Mouse (Mus musculus): ENCODE results near the gene Nhs. TPM values are rescaled to one million over a fixed set of nuclear protein-coding genes. Genes with fewer than 3 reads are reported as not detected.

The Nhs gene
- total and polyA plus RNA-seq, 3 experiments: 0.16 to 0.55 (median 0.37) TPM

- Histone ChIP-seq H3K27me3 (ENCODE audit: control insufficient read depth, insufficient read depth, low read length) (no peaks in the 10 kb centered on the region), H3K9ac (ENCODE audit: low read depth, low read length) (no peak overlapping the region), H3K27ac (no peak overlapping the region), H3K4me1 (ENCODE audit: control insufficient read depth, insufficient read depth, low read length) (no peaks in the 10 kb centered on the region), H3K4me3 (no peak overlapping the region), H3K79me2 (replicated peaks; ENCODE audit: control insufficient read depth, insufficient read depth, low read length) (no peaks in the 10 kb centered on the region), H3K36me3 (ENCODE audit: control insufficient read depth, insufficient read depth, low read length) (no peaks in the 10 kb centered on the region)
- no peak for DNase-seq
- WGBS: 64% methylated on average over 3 of the region's 3 CpGs
- TF ChIP-seq EP300 (IDR thresholded peaks at IDR 0.05; ENCODE audit: insufficient read depth, low read depth, low read length) (no peak), CTCF (IDR thresholded peaks at IDR 0.05) (no peak), POLR2A (IDR thresholded peaks at IDR 0.05; ENCODE audit: insufficient read depth, low read depth, low read length) (no peak)
- intact Hi-C loops (cut with DNase I): no loop called here
These were observed 149.7 kb downstream of the Nhs start for GRCm38 (mm10) chrX:162009876-162010275.

DNA sequence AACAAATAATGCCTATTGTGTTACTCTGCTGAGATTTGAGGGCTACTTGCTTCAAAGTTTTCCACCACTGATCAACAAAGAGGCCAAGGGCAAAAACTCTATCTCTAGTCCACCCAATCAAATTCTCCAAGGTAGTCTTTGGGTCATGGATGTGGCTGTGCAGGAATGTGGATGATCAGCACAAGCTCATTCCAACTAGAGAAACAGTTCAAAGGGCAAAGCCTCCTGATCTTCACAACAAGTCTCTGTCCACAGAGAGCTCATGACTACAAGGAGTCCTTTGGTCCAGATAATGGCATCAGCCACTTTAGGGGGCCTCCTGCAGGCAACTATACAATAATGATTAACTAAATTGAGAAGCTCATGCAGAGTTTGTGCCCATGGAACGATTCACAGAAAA, 155.7 kb downstream of the Nhs start:
- DNase-seq: no peak
- no peaks in the 10 kb centered on the region for H3K27me3 ChIP-seq (ENCODE audit: control insufficient read depth, insufficient read depth, low read length)
- WGBS: 62% methylated on average over 1 of the region's 1 CpGs
- intact Hi-C loops (cut with DNase I): no loop called here
- no peaks in the 10 kb centered on the region for H3K79me2 ChIP-seq (replicated peaks; ENCODE audit: control insufficient read depth, insufficient read depth, low read length)
- TF ChIP-seq POLR2A (IDR thresholded peaks at IDR 0.05; ENCODE audit: insufficient read depth, low read depth, low read length): no peak
- no peak for TF ChIP-seq CTCF (IDR thresholded peaks at IDR 0.05)
- TF ChIP-seq EP300 (IDR thresholded peaks at IDR 0.05; ENCODE audit: insufficient read depth, low read depth, low read length): no peak
- H3K36me3 ChIP-seq (ENCODE audit: control insufficient read depth, insufficient read depth, low read length): no peaks in the 10 kb centered on the region
- no peak overlapping the region for H3K9ac ChIP-seq (ENCODE audit: low read depth, low read length)
- no peak overlapping the region for H3K4me3 ChIP-seq
- no peaks in the 10 kb centered on the region for H3K4me1 ChIP-seq (ENCODE audit: control insufficient read depth, insufficient read depth, low read length)
- H3K27ac ChIP-seq: no peak overlapping the region

DNA sequence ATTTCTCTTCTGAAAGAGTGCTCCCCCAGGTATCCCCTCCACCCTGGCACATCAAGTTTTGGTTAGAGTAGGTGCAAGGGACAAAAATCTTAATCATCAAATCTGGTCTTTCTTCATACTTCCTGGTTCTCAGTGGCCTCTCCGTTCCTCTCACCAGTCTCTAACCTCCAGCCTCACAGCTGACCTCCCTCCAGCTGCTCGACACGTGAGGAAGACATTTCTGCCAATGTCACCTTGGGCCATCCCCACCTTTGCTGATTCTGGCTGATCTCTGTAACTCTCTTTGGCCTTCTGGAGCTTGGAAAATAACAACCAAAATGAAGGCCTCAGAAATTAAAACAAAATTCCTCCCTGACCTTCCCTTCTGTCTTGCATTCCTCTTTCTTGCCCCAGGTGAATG, 160.7 kb downstream of the Nhs start:
- intact Hi-C loops (cut with DNase I): no loop called here
- no peak for TF ChIP-seq CTCF (IDR thresholded peaks at IDR 0.05)
- TF ChIP-seq EP300 (IDR thresholded peaks at IDR 0.05; ENCODE audit: insufficient read depth, low read depth, low read length): no peak
- TF ChIP-seq POLR2A (IDR thresholded peaks at IDR 0.05; ENCODE audit: insufficient read depth, low read depth, low read length): no peak
- H3K36me3 ChIP-seq (ENCODE audit: control insufficient read depth, insufficient read depth, low read length): no peaks in the 10 kb centered on the region
- H3K27ac ChIP-seq: no peak overlapping the region
- H3K27me3 ChIP-seq (ENCODE audit: control insufficient read depth, insufficient read depth, low read length): no peaks in the 10 kb centered on the region
- H3K4me1 ChIP-seq (ENCODE audit: control insufficient read depth, insufficient read depth, low read length): no peaks in the 10 kb centered on the region
- 79% methylated on average over 3 of the region's 3 CpGs for WGBS
- no peaks in the 10 kb centered on the region for H3K79me2 ChIP-seq (replicated peaks; ENCODE audit: control insufficient read depth, insufficient read depth, low read length)
- no peak overlapping the region for H3K9ac ChIP-seq (ENCODE audit: low read depth, low read length)
- H3K4me3 ChIP-seq: no peak overlapping the region
- DNase-seq: no peak

DNA sequence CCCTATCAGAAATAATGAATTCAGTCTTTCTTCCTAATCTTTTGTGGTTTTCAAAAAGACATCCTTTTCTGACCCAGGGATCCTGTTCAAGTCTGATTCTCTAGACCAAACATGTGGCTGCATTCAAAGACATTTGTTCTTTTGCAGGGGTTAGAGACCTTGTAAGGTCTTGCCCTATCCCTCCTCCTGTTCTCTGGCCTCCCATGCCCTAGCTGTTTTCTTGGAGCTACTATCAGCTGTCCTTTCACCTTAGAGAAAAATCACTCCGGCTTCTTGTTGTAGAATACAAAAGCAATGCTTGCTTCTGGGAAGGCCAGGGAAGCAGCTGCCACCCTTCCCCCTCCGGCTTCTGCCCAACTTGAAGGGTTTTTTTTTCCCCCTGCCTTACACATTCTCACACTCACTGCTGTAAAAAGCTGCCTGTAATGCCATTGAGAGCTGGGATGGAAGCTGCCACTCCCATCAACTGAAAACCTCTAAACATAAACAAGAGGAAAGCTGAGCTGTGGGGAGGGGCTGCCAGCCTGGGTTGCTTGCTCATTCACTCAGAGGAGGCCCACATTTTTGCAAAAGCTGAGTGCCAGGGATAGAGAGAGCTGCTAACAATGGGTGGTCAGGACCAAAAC, 162.2 kb downstream of the Nhs start:
- DNase-seq: no peak
- no peak overlapping the region for H3K4me3 ChIP-seq
- no peaks in the 10 kb centered on the region for H3K4me1 ChIP-seq (ENCODE audit: control insufficient read depth, insufficient read depth, low read length)
- intact Hi-C loops (cut with DNase I): no loop called here
- TF ChIP-seq EP300 (IDR thresholded peaks at IDR 0.05; ENCODE audit: insufficient read depth, low read depth, low read length) (no peak), CTCF (IDR thresholded peaks at IDR 0.05) (no peak), POLR2A (IDR thresholded peaks at IDR 0.05; ENCODE audit: insufficient read depth, low read depth, low read length) (no peak)
- H3K36me3 ChIP-seq (ENCODE audit: control insufficient read depth, insufficient read depth, low read length): no peaks in the 10 kb centered on the region
- no peak overlapping the region for H3K27ac ChIP-seq
- H3K9ac ChIP-seq (ENCODE audit: low read depth, low read length): no peak overlapping the region
- no peaks in the 10 kb centered on the region for H3K79me2 ChIP-seq (replicated peaks; ENCODE audit: control insufficient read depth, insufficient read depth, low read length)
- H3K27me3 ChIP-seq (ENCODE audit: control insufficient read depth, insufficient read depth, low read length): no peaks in the 10 kb centered on the region
- WGBS: 69% methylated on average over 2 of the region's 2 CpGs

DNA sequence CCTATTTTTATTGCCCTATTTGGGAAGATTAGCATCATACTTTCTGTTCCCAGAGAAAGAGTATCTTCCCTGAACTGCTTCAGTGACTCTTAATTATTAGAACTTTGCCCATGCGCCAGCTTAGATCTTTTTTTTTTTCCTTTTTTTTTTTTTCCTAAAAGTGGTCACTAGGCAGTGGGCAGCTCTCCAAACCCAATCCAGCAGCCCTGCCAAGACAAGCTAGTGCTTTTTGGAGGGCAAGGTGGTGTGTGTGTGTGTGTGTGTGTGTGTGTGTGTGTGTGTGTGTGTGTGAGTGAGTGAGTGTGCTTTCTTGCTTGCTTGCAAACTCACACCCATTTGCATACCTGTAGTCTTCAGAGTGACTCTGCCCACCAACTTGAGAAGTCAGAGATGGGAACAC, 169.4 kb downstream of the Nhs start:
- intact Hi-C loops (cut with DNase I): no loop called here
- Histone ChIP-seq H3K27me3 (ENCODE audit: control insufficient read depth, insufficient read depth, low read length) (no peaks in the 10 kb centered on the region), H3K36me3 (ENCODE audit: control insufficient read depth, insufficient read depth, low read length) (no peaks in the 10 kb centered on the region), H3K79me2 (replicated peaks; ENCODE audit: control insufficient read depth, insufficient read depth, low read length) (no peaks in the 10 kb centered on the region), H3K4me1 (ENCODE audit: control insufficient read depth, insufficient read depth, low read length) (no peaks in the 10 kb centered on the region), H3K27ac (no peak overlapping the region), H3K4me3 (no peak overlapping the region), H3K9ac (ENCODE audit: low read depth, low read length) (no peak overlapping the region)
- DNase-seq: no peak
- TF ChIP-seq POLR2A (IDR thresholded peaks at IDR 0.05; ENCODE audit: insufficient read depth, low read depth, low read length) (no peak), EP300 (IDR thresholded peaks at IDR 0.05; ENCODE audit: insufficient read depth, low read depth, low read length) (no peak), CTCF (IDR thresholded peaks at IDR 0.05) (no peak)
- 86% methylated on average over 1 of the region's 1 CpGs for WGBS

DNA sequence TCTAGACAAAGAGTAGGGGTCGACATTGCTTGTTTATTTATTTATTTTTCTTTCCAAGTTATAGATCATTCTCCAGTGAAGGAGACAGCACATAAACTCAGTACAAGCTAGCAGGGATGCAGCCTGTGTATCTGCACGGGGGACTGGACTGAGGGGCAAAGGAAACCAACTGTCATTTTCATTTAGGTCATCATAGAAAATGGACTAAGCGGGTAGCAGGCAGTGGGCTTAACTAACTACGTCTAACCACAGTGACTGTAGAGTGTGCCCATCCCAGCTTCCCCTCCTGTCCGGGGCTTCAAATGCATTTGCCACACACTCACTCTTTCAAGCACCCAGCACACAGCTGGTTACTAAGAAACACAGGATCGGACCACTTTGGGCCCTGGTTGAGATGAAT, 174.6 kb downstream of the Nhs start:
- H3K4me1 ChIP-seq (ENCODE audit: control insufficient read depth, insufficient read depth, low read length): no peaks in the 10 kb centered on the region
- H3K4me3 ChIP-seq: no peak overlapping the region
- H3K27me3 ChIP-seq (ENCODE audit: control insufficient read depth, insufficient read depth, low read length): no peaks in the 10 kb centered on the region
- intact Hi-C loops (cut with DNase I): no loop called here
- DNase-seq: no peak
- no peak overlapping the region for H3K27ac ChIP-seq
- no peak overlapping the region for H3K9ac ChIP-seq (ENCODE audit: low read depth, low read length)
- no peaks in the 10 kb centered on the region for H3K79me2 ChIP-seq (replicated peaks; ENCODE audit: control insufficient read depth, insufficient read depth, low read length)
- no peaks in the 10 kb centered on the region for H3K36me3 ChIP-seq (ENCODE audit: control insufficient read depth, insufficient read depth, low read length)
- TF ChIP-seq EP300 (IDR thresholded peaks at IDR 0.05; ENCODE audit: insufficient read depth, low read depth, low read length) (no peak), POLR2A (IDR thresholded peaks at IDR 0.05; ENCODE audit: insufficient read depth, low read depth, low read length) (no peak), CTCF (IDR thresholded peaks at IDR 0.05) (no peak)
- WGBS: 77% methylated on average over 6 of the region's 6 CpGs

Measured in heart, adult 2 months (tissue).